ENCODE assay signal across 9 mouse cellular contexts in the genomic region with DNA sequence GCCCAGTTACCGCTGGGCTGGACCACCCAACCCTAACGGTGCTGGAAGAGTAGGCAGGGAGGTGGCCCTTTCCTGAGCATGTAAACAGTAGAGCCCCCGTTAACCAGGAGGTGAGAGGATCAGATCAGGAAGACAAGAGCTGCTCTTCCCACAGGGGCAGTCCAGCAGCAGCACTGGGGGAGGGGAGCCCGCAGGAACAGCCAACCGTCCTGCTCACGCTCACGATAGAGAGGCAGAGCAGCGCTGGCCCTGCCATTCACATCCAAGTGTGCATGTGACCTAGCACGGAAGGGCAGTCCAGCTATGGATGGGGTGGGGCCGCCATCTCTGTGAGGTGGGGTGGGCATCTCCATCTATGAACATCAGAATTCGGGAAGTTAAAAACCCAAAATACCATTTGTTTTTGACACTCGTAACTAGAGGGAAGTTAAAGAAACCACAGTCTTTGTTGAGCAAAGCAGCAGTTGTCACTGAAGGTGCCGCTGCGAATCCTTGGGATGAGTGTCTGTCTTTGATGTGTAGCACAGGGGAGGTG. TPM values are rescaled to one million over a fixed set of nuclear protein-coding genes. Genes with fewer than 3 reads are reported as not detected.
DNase-seq lines count a peak whose midpoint lies in the region; ATAC-seq lines count a peak whose summit lies in the region.
"Had no signal": no experiment of that assay in that cellular context is flagged by ENCODE, and none has a peak within 500 bp of the region (broad histone marks: within the 10 kb centered on the region; RNA-seq: fewer than 3 reads in every experiment).

No protein-coding gene starts in this region.

- WGBS in hindbrain, embryonic 12.5 days = 83% methylated on average over 14 of the region's 14 CpGs

- H3K4me3 ChIP-seq in hindbrain, embryonic 12.5 days = no peak overlapping the region
- H3K4me3 ChIP-seq: lung, embryonic 15.5 days had no signal

- no peaks in the 10 kb centered on the region for H3K27me3 ChIP-seq in hindbrain, embryonic 12.5 days
- H3K27me3 ChIP-seq: lung, embryonic 15.5 days had no signal

- H3K4me1 ChIP-seq in hindbrain, embryonic 12.5 days = 0 out of 2 replicates have a peak, but pooled peaks cover 4% of the 10 kb centered on the region
- H3K4me1 ChIP-seq: lung, embryonic 15.5 days had no signal

- ATAC-seq in hematopoietic stem cell, adult 5-6 weeks (replicated peaks in 1 of 2; ENCODE audit: insufficient read depth in 1 of 2, low FRiP score in 2 of 2, low TSS enrichment in 1 of 2, low read depth in 1 of 2, poor library complexity in 2 of 2, severe bottlenecking in 2 of 2) = peak; percentile 62 to 73
- ATAC-seq in megakaryocyte-erythroid progenitor cell, adult 5-6 weeks (replicated peaks; ENCODE audit: low FRiP score, low TSS enrichment, poor library complexity, severe bottlenecking) = peak; percentile 48
- ATAC-seq in hindbrain, embryonic 12.5 days (ENCODE audit: low FRiP score) = no peak
- ATAC-seq: forebrain, embryonic 14.5 days had no signal

- peaks cover 19% of the 10 kb centered on the region for H3K36me3 ChIP-seq in hindbrain, embryonic 12.5 days

- H3K4me2 ChIP-seq in hindbrain, embryonic 12.5 days (replicated peaks) = no peak overlapping the region
- H3K4me2 ChIP-seq: lung, embryonic 15.5 days had no signal

- H3K27ac ChIP-seq in hindbrain, embryonic 12.5 days = no peak overlapping the region
- H3K27ac ChIP-seq: lung, embryonic 15.5 days had no signal

- no peaks in the 10 kb centered on the region for H3K9me3 ChIP-seq in hindbrain, embryonic 12.5 days (replicated peaks)
- H3K9me3 ChIP-seq: lung, embryonic 15.5 days had no signal

- H3K9ac ChIP-seq in hindbrain, embryonic 12.5 days = no peak overlapping the region
- H3K9ac ChIP-seq: lung, embryonic 15.5 days had no signal

- peak; percentile 8 for DNase-seq in 416B (ENCODE audit: low read depth)
- DNase-seq in B cell, adult 2 months = peak; percentile 75 to 79
- no peak for DNase-seq in ovary, postnatal 14 days (ENCODE audit: low spot score)
- no peak for DNase-seq in right cerebral cortex, postnatal 25 days

RNA-seq across cellular contexts. Expression of a gene that starts 21.0 kb away (rescaled TPM):
- total RNA-seq in hematopoietic stem cell, adult 5-6 weeks (2017) = not detected in 2 replicates
- total RNA-seq in megakaryocyte-erythroid progenitor cell, adult 5-6 weeks (2014; fragmentation: Nextera tagmentation) = not detected in 2 replicates
- not detected in 2 replicates for total RNA-seq in megakaryocyte-erythroid progenitor cell, adult 5-6 weeks (2017)
- polyA plus RNA-seq in hindbrain, embryonic 12.5 days (2016; fragmentation: Nextera tagmentation; extraction: Ambion mirVana) = not detected in 2 replicates
- polyA plus RNA-seq: forebrain, embryonic 14.5 days; lung, embryonic 15.5 days had no signal

RNA-seq across cellular contexts. Expression of a gene that starts 48.5 kb away (rescaled TPM):
- total RNA-seq in hematopoietic stem cell, adult 5-6 weeks (2017) = 1.1 and 2.6 TPM in 2 replicates
- 0.52 TPM in 1 of 2 replicates, not detected in the other for total RNA-seq in megakaryocyte-erythroid progenitor cell, adult 5-6 weeks (2014; fragmentation: Nextera tagmentation)
- total RNA-seq in megakaryocyte-erythroid progenitor cell, adult 5-6 weeks (2017) = 0.94 and 2.7 TPM in 2 replicates
- polyA plus RNA-seq in hindbrain, embryonic 12.5 days (2016; fragmentation: Nextera tagmentation; extraction: Ambion mirVana) = 2.0 and 2.1 TPM in 2 replicates

Comparison
In these comparisons a context has a peak if more than half of its experiments do, and no peak if none do; other contexts are left out.
1. DNase-seq: peak in 416B (single experiment) and B cell, adult 2 months (2 of 2); none in ovary, postnatal 14 days (single experiment) and right cerebral cortex, postnatal 25 days (single experiment).